Mouse (Mus musculus) frontal cortex, postnatal 14 days (tissue): ENCODE data around the gene Arl6ip1.
A peak's percentile ranks its signal among the peaks of the same experiment; 100 is the strongest.
"Not testable (repeated sequence)": the region's sequence is repeated elsewhere in the genome, so short reads cannot be mapped to it uniquely, and the experiment has no call there.

Source experiments
- DNase-seq, 2 experiments: peaks; one replicate each; pipeline ENCODE4 v3.0.0; 2022; ENCODE audit warnings: low spot score in 2 of 2

Gene Arl6ip1

GRCm38 (mm10) chr7:118129430-118130041 lies at the start of gene Arl6ip1:
Arl6ip1 (minus strand) TSS chr7:118129662.
- peak; percentile 96 for DNase-seq

GRCm38 (mm10) chr7:118175821-118176355 lies 46.4 kb upstream of the Arl6ip1 start:
- no peak for DNase-seq

GRCm38 (mm10) chr7:118170125-118170524 lies 40.7 kb upstream of the Arl6ip1 start:
- DNase-seq: not testable (repeated sequence)

GRCm38 (mm10) chr7:118163006-118163405 lies 33.5 kb upstream of the Arl6ip1 start:
- no peak for DNase-seq

GRCm38 (mm10) chr7:118160121-118160520 lies 30.7 kb upstream of the Arl6ip1 start:
- peak; percentile 8 to 12 for DNase-seq

- DNase-seq: no peak
Observed at GRCm38 (mm10) chr7:118156461-118156860, 27.0 kb upstream of the Arl6ip1 start.

GRCm38 (mm10) chr7:118154150-118154549 lies 24.7 kb upstream of the Arl6ip1 start:
- no peak for DNase-seq

GRCm38 (mm10) chr7:118143602-118144001 lies 14.1 kb upstream of the Arl6ip1 start:
- DNase-seq: no peak

- DNase-seq: no peak
Observed at GRCm38 (mm10) chr7:118143123-118143522, 13.7 kb upstream of the Arl6ip1 start.

- DNase-seq: no peak
Observed at GRCm38 (mm10) chr7:118141271-118141670, 11.8 kb upstream of the Arl6ip1 start.

- DNase-seq: no peak
Observed at GRCm38 (mm10) chr7:118135128-118135527, 5.7 kb upstream of the Arl6ip1 start.

- no peak for DNase-seq
Observed at GRCm38 (mm10) chr7:118128925-118129429, 485 bp downstream of the Arl6ip1 start.

GRCm38 (mm10) chr7:118126219-118126875 lies 3.1 kb downstream of the Arl6ip1 start:
- no peak for DNase-seq

- DNase-seq: no peak
Observed at GRCm38 (mm10) chr7:118125736-118126135, 3.7 kb downstream of the Arl6ip1 start.

GRCm38 (mm10) chr7:118123512-118124411 lies 5.7 kb downstream of the Arl6ip1 start:
- DNase-seq: no peak

GRCm38 (mm10) chr7:118122235-118122634 lies 7.2 kb downstream of the Arl6ip1 start:
- no peak for DNase-seq

- DNase-seq: no peak
Observed at GRCm38 (mm10) chr7:118120654-118121053, 8.8 kb downstream of the Arl6ip1 start.

GRCm38 (mm10) chr7:118119946-118120345 lies 9.5 kb downstream of the Arl6ip1 start:
- no peak for DNase-seq

- no peak for DNase-seq
Observed at GRCm38 (mm10) chr7:118119142-118119541, 10.3 kb downstream of the Arl6ip1 start.

- no peak for DNase-seq
Observed at GRCm38 (mm10) chr7:118118426-118118825, 11.0 kb downstream of the Arl6ip1 start.

GRCm38 (mm10) chr7:118117539-118118210 lies 11.8 kb downstream of the Arl6ip1 start:
- no peak for DNase-seq
